ENCODE assay signal across 17 mouse cellular contexts in the genomic region with DNA sequence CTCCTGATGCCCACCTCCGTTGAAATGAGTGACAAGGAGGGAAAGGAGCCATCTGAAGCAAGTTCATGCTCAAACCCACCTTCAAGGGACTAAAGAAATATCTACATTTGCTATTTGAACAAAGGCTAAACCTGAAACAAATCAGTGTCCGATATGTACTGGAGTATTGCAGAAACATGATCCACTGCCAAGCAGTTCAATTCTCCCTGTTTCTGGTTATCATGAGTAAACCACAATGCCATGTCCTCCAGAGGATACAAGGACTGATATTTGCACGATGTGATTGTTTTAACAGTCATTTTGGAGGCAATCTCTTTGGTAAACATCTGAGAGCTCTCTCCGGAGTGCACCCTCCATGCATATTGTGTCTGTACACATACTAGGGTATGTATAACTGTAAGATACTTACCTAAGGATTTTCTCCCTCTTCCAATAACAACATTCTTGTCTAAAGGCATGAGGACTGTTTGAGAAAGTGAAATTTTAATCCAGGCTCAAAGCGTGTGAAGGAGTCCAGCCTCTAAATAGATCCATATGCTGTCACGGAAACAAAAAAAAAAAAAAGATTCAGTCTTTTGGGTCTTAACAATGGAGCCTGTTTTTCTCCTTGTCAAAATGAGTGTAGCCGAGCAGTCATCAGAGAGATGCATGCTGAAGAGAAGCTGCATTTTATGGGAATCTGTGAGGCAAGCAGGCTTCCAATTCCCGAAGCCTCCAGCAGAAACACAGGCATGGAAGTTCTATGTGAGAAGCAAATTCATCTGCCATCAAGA.
A peak's percentile ranks its signal among the peaks of the same experiment; 100 is the strongest.
DNase-seq lines count a peak whose midpoint lies in the region; ATAC-seq and TF ChIP-seq lines count a peak whose summit lies in the region.
"Had no signal": no experiment of that assay in that cellular context is flagged by ENCODE, and none has a peak within 500 bp of the region (broad histone marks: within the 10 kb centered on the region; RNA-seq: fewer than 3 reads in every experiment).

No protein-coding gene starts in this region.

- H3K4me1 ChIP-seq in midbrain, embryonic 11.5 days (ENCODE audit: control insufficient read depth, insufficient read depth, low read length), result peaks cover 6% of the 10 kb centered on the region; the same call in 1 of the 2 replicates
- H3K4me1 ChIP-seq in midbrain, embryonic 16.5 days (ENCODE audit: control insufficient read depth, insufficient read depth, low read length), result no peaks in the 10 kb centered on the region
- H3K4me1 ChIP-seq in embryonic facial prominence, embryonic 12.5 days, result peaks cover 16% of the 10 kb centered on the region; the same call in 1 of the 2 replicates
- peaks cover 17% of the 10 kb centered on the region for H3K4me1 ChIP-seq in limb, embryonic 15.5 days
- H3K4me1 ChIP-seq: hindbrain, embryonic 15.5 days; stomach, embryonic 15.5 days had no signal

- H3K4me3 ChIP-seq in gastrocnemius, adult 2 months, result 0 out of 2 replicates have a peak overlapping the region, but pooled peaks have one; percentile 15
- H3K4me3 ChIP-seq in midbrain, embryonic 11.5 days (ENCODE audit: low read depth, low read length), result no peak overlapping the region
- no peak overlapping the region for H3K4me3 ChIP-seq in midbrain, embryonic 16.5 days (ENCODE audit: low read depth, low read length)
- no peak overlapping the region for H3K4me3 ChIP-seq in embryonic facial prominence, embryonic 12.5 days
- H3K4me3 ChIP-seq in limb, embryonic 15.5 days, result no peak overlapping the region
- H3K4me3 ChIP-seq: heart, embryonic 12.5 days; hindbrain, embryonic 15.5 days; stomach, embryonic 15.5 days had no signal

- TF ChIP-seq CTCF in gastrocnemius, adult 2 months (IDR thresholded peaks at IDR 0.05), result no peak

- H3K9ac ChIP-seq in midbrain, embryonic 11.5 days (ENCODE audit: low read length), result no peak overlapping the region
- no peak overlapping the region for H3K9ac ChIP-seq in midbrain, embryonic 16.5 days (ENCODE audit: low read depth, low read length)
- no peak overlapping the region for H3K9ac ChIP-seq in embryonic facial prominence, embryonic 12.5 days
- H3K9ac ChIP-seq in limb, embryonic 15.5 days, result no peak overlapping the region
- H3K9ac ChIP-seq: heart, embryonic 12.5 days; hindbrain, embryonic 15.5 days; stomach, embryonic 15.5 days had no signal

- peak; percentile 27; the same call in 1 of the 2 replicates for ATAC-seq in midbrain, embryonic 11.5 days (ENCODE audit: low FRiP score)
- ATAC-seq in midbrain, embryonic 16.5 days, result no peak
- no peak for ATAC-seq in embryonic facial prominence, embryonic 12.5 days (ENCODE audit: insufficient number of reproducible peaks, insufficient read depth, low FRiP score, low TSS enrichment)
- no peak for ATAC-seq in limb, embryonic 15.5 days (ENCODE audit: insufficient number of reproducible peaks, low FRiP score, low TSS enrichment, low read depth)
- ATAC-seq: activated CD4-positive, CD25-positive, alpha-beta regulatory T cell, adult 4 months had no signal

- intact Hi-C loops in gastrocnemius, adult 2 months (cut with DNase I), result no loop called here
- intact Hi-C loops in gastrocnemius, postnatal 14 days (cut with DNase I; ENCODE audit: low total_unique reads), result no loop called here

- no peaks in the 10 kb centered on the region for H3K27me3 ChIP-seq in midbrain, embryonic 11.5 days (ENCODE audit: control insufficient read depth, insufficient read depth, low read length)
- H3K27me3 ChIP-seq in midbrain, embryonic 16.5 days (ENCODE audit: control insufficient read depth, insufficient read depth, low read depth, low read length), result no peaks in the 10 kb centered on the region
- no peaks in the 10 kb centered on the region for H3K27me3 ChIP-seq in embryonic facial prominence, embryonic 12.5 days
- H3K27me3 ChIP-seq in limb, embryonic 15.5 days, result no peaks in the 10 kb centered on the region
- H3K27me3 ChIP-seq: heart, embryonic 12.5 days; hindbrain, embryonic 15.5 days; stomach, embryonic 15.5 days had no signal

- no peak for DNase-seq in gastrocnemius, adult 2 months
- DNase-seq in gastrocnemius, postnatal 14 days, result no peak
- DNase-seq in midbrain, embryonic 11.5 days (ENCODE audit: low spot score, missing footprints), result peak; percentile 82
- no peak for DNase-seq in thymus, postnatal 25 days
- no peak for DNase-seq in frontal cortex, postnatal 25 days (ENCODE audit: low spot score in 2 of 2)
- DNase-seq: kidney, adult 18-20 months; kidney, postnatal 36 days; left cerebral cortex, postnatal 4 days; lung, adult 2 months; thymus, postnatal 14 days had no signal

- H3K9me3 ChIP-seq in midbrain, embryonic 11.5 days (ENCODE audit: control insufficient read depth, low read length), result no peaks in the 10 kb centered on the region
- no peaks in the 10 kb centered on the region for H3K9me3 ChIP-seq in midbrain, embryonic 16.5 days (replicated peaks; ENCODE audit: control insufficient read depth, low read length, poor library complexity, severe bottlenecking)
- no peaks in the 10 kb centered on the region for H3K9me3 ChIP-seq in embryonic facial prominence, embryonic 12.5 days
- H3K9me3 ChIP-seq in limb, embryonic 15.5 days, result no peaks in the 10 kb centered on the region
- H3K9me3 ChIP-seq: heart, embryonic 12.5 days; hindbrain, embryonic 15.5 days; stomach, embryonic 15.5 days had no signal

- no peaks in the 10 kb centered on the region for H3K36me3 ChIP-seq in midbrain, embryonic 11.5 days (ENCODE audit: control insufficient read depth, insufficient read depth, low read length)
- no peaks in the 10 kb centered on the region for H3K36me3 ChIP-seq in midbrain, embryonic 16.5 days (ENCODE audit: control insufficient read depth, insufficient read depth, low read length)
- no peaks in the 10 kb centered on the region for H3K36me3 ChIP-seq in embryonic facial prominence, embryonic 12.5 days
- H3K36me3 ChIP-seq in limb, embryonic 15.5 days, result no peaks in the 10 kb centered on the region
- H3K36me3 ChIP-seq: heart, embryonic 12.5 days; hindbrain, embryonic 15.5 days; stomach, embryonic 15.5 days had no signal

- 40% methylated on average over 8 of the region's 8 CpGs for whole genome bisulfite sequencing in midbrain, embryonic 11.5 days
- 36% methylated on average over 8 of the region's 8 CpGs for WGBS in midbrain, embryonic 16.5 days
- WGBS in embryonic facial prominence, embryonic 12.5 days, result 19% methylated on average over 8 of the region's 8 CpGs
- WGBS in limb, embryonic 15.5 days, result 25% methylated on average over 8 of the region's 8 CpGs

- peak overlapping the region; percentile 60; the same call in 1 of the 2 replicates for H3K27ac ChIP-seq in gastrocnemius, adult 2 months
- no peak overlapping the region for H3K27ac ChIP-seq in midbrain, embryonic 11.5 days (ENCODE audit: low read depth, low read length)
- no peak overlapping the region for H3K27ac ChIP-seq in midbrain, embryonic 16.5 days (ENCODE audit: low read length)
- H3K27ac ChIP-seq in embryonic facial prominence, embryonic 12.5 days, result peak overlapping the region; percentile 87
- peak overlapping the region; percentile 86 for H3K27ac ChIP-seq in limb, embryonic 15.5 days
- H3K27ac ChIP-seq: hindbrain, embryonic 15.5 days; stomach, embryonic 15.5 days had no signal

- H3K4me2 ChIP-seq in midbrain, embryonic 11.5 days, result no peak overlapping the region
- H3K4me2 ChIP-seq in midbrain, embryonic 16.5 days (ENCODE audit: low read length), result no peak overlapping the region
- peak overlapping the region; percentile 19 for H3K4me2 ChIP-seq in embryonic facial prominence, embryonic 12.5 days (replicated peaks)
- 0 out of 2 replicates have a peak overlapping the region, but pooled peaks have one; percentile 20 for H3K4me2 ChIP-seq in limb, embryonic 15.5 days
- H3K4me2 ChIP-seq: heart, embryonic 12.5 days; hindbrain, embryonic 15.5 days; stomach, embryonic 15.5 days had no signal

Comparison
In these comparisons a context has a peak if more than half of its experiments do, and no peak if none do; other contexts are left out.
1. H3K27ac ChIP-seq: peak in gastrocnemius, adult 2 months (single experiment), embryonic facial prominence, embryonic 12.5 days (single experiment) and limb, embryonic 15.5 days (single experiment); none in midbrain, embryonic 11.5 days (single experiment) and midbrain, embryonic 16.5 days (single experiment).
2. H3K4me2 ChIP-seq: peak in embryonic facial prominence, embryonic 12.5 days (single experiment) and limb, embryonic 15.5 days (single experiment); none in midbrain, embryonic 11.5 days (single experiment) and midbrain, embryonic 16.5 days (single experiment).